Mouse (Mus musculus) E14TG2a.4 (cell line): ENCODE measurements around the gene Barhl2.

Experiments
- H3K27me3 ChIP-seq: 2 replicates; pipeline ENCODE4 v1.6.1; 2014; ENCODE audit warnings: low read length, control low read depth; ENCODE audit not compliant: insufficient read depth
- H3K36me3 ChIP-seq: 2 replicates; pipeline ENCODE4 v1.6.1; 2014; ENCODE audit warnings: low read length, control low read depth; ENCODE audit not compliant: insufficient read depth
- H3K4me1 ChIP-seq: replicated peaks from 2 replicates; pipeline ENCODE4 v1.6.1; 2014; ENCODE audit warnings: low read depth, low read length, control low read depth
- H3K4me3 ChIP-seq: replicated peaks from 2 replicates; pipeline ENCODE4 v1.5.1; 2014; ENCODE audit warnings: mild to moderate bottlenecking, low read length
- H3K9me3 ChIP-seq: 2 replicates; pipeline ENCODE4 v1.6.1; 2014; ENCODE audit warnings: low read length, control low read depth
- CTCF ChIP-seq: conservative IDR thresholded peaks from 2 replicates; pipeline ENCODE4 v1.5.1; 2014; ENCODE audit warnings: low read length
- NANOG ChIP-seq: IDR thresholded peaks from 2 replicates; pipeline ENCODE4 v1.6.1; 2014; ENCODE audit warnings: borderline replicate concordance, low read length, mixed read lengths
- POU5F1 ChIP-seq: IDR thresholded peaks from 2 replicates; pipeline ENCODE4 v1.6.1; 2014; ENCODE audit warnings: low read length, borderline replicate concordance

Barhl2 gene

DNA sequence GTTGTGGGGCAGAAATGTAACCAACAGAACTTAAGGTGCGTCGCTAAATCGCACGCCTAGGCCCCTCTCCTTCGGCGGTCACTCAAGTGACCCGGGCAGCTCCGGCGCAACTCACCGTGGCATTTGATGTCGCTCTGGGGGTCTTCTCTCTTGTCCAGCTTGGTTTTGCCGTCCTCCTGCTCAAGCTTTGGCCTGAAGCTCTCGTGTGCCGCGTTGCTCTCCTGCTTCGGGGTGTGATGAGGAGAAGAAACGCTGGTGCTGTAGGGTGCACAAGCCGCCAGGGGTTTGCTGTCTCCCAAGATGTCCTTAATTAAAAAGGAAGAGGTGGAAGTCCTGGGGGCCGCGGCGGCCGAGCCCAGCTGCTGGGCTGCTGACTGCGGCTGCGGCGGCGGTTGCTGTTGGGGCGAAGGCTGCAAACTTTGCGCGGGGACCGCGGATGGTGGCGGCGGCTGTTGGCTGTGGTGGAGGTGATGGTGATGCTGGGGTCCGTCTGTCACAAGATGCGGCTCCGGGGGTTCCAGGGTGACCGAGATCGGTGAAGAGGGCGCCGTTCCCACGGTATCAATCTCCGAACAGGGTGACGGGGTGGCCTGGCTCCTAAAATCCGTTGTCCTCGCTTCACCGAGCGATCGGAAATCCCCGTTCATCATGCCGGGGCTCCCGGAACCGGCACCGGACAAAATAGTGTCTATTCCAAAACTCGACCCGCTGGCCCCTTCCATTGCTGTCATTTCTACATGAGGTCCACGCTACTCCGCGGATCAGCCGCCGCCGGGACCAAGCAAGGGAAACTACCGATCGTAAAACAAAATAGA is 648 bp downstream of the Barhl2 start:
- Histone ChIP-seq H3K27me3 (peaks cover 93% of the 10 kb centered on the region), H3K36me3 (no peaks in the 10 kb centered on the region), H3K4me3 (peak overlapping the region; percentile 77), H3K9me3 (no peaks in the 10 kb centered on the region), H3K4me1 (peaks cover 52% of the 10 kb centered on the region)
- TF ChIP-seq CTCF: no peak
- TF ChIP-seq NANOG: no peak
- no peak for TF ChIP-seq POU5F1

DNA sequence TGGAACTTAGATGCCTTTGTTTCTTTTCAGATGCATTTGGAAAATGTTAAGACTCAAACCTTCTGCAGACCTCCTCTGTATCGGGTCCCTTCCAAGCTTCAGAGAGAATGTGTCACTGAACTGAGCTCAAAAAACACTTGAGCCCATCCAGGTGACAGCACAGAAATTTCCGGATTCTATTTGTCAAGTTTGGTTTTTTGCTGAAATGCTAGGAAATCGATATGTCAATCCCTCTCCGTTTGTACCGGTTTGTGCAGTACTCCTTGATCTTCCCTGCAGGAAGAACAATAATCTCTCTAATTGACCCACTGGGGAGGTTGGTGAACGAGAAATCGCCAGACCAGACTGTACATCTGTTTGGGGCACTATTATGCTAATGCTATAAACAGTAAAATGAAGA is 2.0 kb downstream of the Barhl2 start:
- H3K36me3 ChIP-seq: no peaks in the 10 kb centered on the region
- peaks cover 62% of the 10 kb centered on the region for H3K4me1 ChIP-seq
- no peak for TF ChIP-seq NANOG
- TF ChIP-seq POU5F1: no peak
- no peak for TF ChIP-seq CTCF
- H3K4me3 ChIP-seq: no peak overlapping the region
- H3K27me3 ChIP-seq: peaks cover 92% of the 10 kb centered on the region
- no peaks in the 10 kb centered on the region for H3K9me3 ChIP-seq

DNA sequence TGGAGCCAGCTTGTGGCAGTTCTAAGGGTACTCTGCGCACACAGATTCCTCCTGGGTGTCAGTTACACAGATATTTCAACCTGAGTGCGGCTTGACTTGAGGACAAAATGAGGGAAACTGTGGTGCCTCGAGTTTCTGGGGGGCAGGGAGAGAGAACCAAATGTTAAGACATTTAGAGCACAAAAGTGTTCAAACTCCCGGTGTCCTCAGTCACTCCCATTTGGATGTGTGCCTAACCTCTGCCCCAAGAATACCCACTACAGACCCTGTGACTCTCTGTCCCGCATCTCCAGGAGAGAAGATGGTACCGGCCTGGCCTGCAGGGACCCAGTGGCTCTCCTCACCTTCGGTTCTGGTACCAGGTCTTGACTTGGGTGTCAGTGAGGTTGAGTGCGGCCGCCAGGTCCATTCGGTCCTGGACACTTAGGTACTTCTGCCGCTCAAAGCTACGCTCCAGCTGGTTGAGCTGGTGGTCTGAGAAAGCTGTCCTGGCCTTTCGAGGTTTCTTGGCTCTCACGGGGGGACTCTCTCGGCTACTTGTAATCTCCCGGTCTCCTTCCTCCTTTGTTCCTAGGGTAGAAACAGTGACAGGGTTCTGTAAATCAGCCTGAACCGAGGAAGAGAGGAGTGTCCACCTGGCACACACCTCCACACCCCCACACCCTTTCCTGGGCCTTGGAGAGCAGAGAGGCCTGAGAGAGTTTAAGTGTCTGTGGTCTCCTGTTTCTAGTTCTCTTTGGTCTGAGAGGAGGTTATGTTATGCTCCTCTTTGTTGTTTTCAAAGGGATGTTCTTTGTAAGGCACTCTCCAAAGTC is 2.7 kb downstream of the Barhl2 start:
- H3K27me3 ChIP-seq: peaks cover 92% of the 10 kb centered on the region
- H3K9me3 ChIP-seq: no peaks in the 10 kb centered on the region
- H3K4me3 ChIP-seq: no peak overlapping the region
- H3K4me1 ChIP-seq: peaks cover 64% of the 10 kb centered on the region
- TF ChIP-seq NANOG (no peak), CTCF (no peak), POU5F1 (no peak)
- H3K36me3 ChIP-seq: no peaks in the 10 kb centered on the region

DNA sequence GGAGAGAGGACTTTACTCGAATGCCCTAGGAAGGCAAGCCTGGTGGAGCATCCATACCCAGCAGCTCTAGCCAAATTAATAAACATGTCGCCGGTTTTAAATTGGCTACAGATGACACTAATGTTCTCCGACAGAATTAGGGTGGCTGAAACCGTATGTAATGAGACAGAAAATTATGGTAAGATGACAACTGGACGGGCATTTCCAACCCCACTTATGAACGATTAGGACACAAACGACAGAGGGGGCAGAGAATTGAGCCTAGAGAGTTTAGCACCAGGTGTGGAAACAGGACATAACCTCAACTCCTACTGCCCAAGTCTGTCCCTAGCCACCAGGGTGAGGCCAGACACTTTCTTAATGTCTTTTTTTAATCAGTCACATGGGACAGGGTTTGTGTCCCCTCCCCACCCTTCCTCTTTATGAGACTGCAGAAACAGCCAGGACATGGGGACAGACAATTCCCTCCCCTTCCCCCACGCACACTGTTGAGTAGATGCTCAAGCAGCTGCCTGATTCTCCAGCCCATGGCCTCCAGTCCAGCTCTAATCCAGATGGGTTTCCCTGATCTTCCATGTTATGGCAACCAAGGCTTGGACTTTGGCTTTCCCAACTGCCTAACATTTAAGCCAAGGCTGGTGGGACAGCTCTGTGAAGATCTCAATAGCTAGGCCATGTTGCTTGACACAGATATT is 3.4 kb downstream of the Barhl2 start:
- TF ChIP-seq NANOG: no peak
- no peak for TF ChIP-seq POU5F1
- no peak for TF ChIP-seq CTCF

DNA sequence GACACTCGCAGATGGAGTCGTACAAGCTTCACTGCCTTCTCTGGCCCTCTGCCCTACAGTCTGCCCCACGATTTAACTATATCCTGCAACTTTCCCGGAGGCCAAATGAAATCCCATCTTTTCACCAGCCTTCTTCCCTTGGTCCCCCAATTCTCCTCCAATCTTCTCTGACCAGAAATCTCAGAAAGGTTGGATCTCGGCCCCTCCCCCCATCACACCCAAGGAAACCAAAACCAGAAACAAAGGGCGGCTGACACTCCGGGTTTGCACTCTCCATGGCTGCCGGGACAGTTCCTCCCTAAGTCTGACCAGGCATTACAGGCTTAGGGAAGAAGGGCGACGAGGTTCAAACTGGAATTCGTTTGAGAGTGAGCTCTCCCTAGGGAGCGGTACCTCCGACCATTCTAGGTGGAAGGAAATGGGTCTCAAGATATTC is 4.1 kb downstream of the Barhl2 start:
- Histone ChIP-seq H3K9me3 (no peaks in the 10 kb centered on the region), H3K4me1 (peaks cover 56% of the 10 kb centered on the region), H3K4me3 (peak overlapping the region; percentile 56), H3K36me3 (no peaks in the 10 kb centered on the region), H3K27me3 (peaks cover 92% of the 10 kb centered on the region)
- TF ChIP-seq CTCF (no peak), NANOG (no peak)

More for the DNA sequence above, 3.4 kb downstream of the Barhl2 start:
- Histone ChIP-seq H3K4me3 (no peak overlapping the region), H3K36me3 (no peaks in the 10 kb centered on the region), H3K27me3 (peaks cover 92% of the 10 kb centered on the region), H3K4me1 (peaks cover 63% of the 10 kb centered on the region), H3K9me3 (no peaks in the 10 kb centered on the region)

DNA sequence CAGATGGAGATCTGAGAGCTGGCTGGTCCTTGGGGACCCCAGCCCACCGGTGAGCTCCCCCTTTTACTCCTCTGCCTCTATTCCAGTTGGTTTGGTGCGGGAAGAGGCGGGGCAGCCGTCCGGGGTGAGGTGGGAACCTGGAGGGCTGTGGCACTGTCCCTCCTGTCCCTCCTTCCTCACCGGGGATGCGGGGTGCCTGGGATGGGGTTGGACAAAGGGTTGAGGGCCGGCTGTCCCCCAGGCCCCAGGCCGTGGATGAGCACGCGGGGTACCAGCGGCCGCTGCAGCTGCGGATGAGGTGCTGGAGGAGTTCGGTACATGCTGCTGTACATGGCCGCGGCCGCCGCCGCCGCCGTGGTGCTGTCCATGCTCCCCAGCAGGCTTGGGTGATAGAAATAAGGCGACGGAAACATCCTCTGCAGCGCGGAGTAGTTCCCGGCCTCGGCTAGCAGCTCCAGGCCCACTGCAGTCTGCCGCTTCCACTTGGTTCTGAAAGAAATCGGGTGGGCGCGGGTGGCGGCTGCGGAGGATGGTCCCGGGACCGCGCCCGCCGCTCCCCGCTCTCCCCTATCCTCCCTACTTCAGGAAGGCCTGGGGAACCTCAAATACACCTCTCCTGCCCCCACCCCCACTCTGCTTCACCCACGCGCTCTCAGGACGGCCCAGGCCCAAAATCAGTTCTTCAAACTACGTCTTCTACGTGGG is 4.6 kb downstream of the Barhl2 start:
- Histone ChIP-seq H3K4me3 (peak overlapping the region; percentile 56), H3K9me3 (no peaks in the 10 kb centered on the region), H3K27me3 (peaks cover 92% of the 10 kb centered on the region), H3K4me1 (peaks cover 53% of the 10 kb centered on the region), H3K36me3 (no peaks in the 10 kb centered on the region)
- TF ChIP-seq CTCF (no peak), POU5F1 (no peak)

DNA sequence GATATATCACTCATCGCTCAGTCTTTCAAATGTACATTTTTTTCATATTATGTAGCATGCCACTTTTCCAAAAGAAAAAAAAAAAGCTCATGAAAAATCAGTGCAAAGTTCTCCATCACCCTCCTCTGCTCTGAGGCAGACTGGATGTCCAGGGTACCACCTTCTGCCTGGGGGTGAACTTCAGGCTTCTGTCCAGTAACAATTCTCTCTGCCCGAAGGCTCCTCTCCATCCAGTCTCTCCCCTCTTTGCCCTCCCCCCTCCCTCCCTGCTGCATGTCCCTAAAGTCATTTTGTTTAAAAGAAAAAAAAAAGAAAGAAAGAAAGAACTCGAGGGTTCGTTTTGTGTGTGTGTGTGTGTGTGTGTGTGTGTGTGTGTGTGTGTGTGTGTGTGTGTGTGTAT is 5.3 kb downstream of the Barhl2 start:
- Histone ChIP-seq H3K4me1 (peaks cover 50% of the 10 kb centered on the region), H3K27me3 (peaks cover 93% of the 10 kb centered on the region), H3K4me3 (no peak overlapping the region), H3K36me3 (no peaks in the 10 kb centered on the region), H3K9me3 (no peaks in the 10 kb centered on the region)
- TF ChIP-seq POU5F1 (no peak), NANOG (no peak), CTCF (no peak)
